Mouse (Mus musculus) embryonic fibroblast, embryonic 13.5 days (primary cell): ENCODE results near the gene Speer1. TPM values are rescaled to one million over a fixed set of nuclear protein-coding genes. Genes with fewer than 3 reads are reported as not detected.
"Not testable (repeated sequence)": the region's sequence is repeated elsewhere in the genome, so short reads cannot be mapped to it uniquely, and the experiment has no call there.

ENCODE experiments used
- H3K27ac ChIP-seq: 2 replicates; pipeline ENCODE4 v1.5.1; 2012; ENCODE audit warnings: low read length, control low read depth, inconsistent platforms; ENCODE audit not compliant: insufficient read depth
- H3K4me1 ChIP-seq: 2 replicates; pipeline ENCODE4 v1.6.1; 2011; ENCODE audit warnings: low read length; ENCODE audit not compliant: control insufficient read depth, insufficient read depth
- H3K4me3 ChIP-seq: 2 replicates; pipeline ENCODE4 v1.5.1; 2011; ENCODE audit warnings: mild to moderate bottlenecking, control low read depth, low read length; ENCODE audit not compliant: insufficient read depth
- polyA plus RNA-seq: library from polyadenylated mRNA; stranded (reverse); fragments of >200 nt; gene quantifications from 2 replicates; pipeline ENCODE4 v1.2.4, GENCODE M21; 2011; ENCODE audit warnings: low read depth; ENCODE audit not compliant: missing spikeins, insufficient read length

Gene Speer1
- not detected in 2 replicates for polyA plus RNA-seq

GRCm38 (mm10) chr5:11341216-11341615 lies at the start of gene Speer1:
Speer1 (plus strand) TSS chr5:11341516.
- H3K4me1 ChIP-seq, H3K27ac ChIP-seq, H3K4me3 ChIP-seq: not testable (repeated sequence)

Other genes with a start within 250 kb of the Speer1 start
- gene Gm8879, start 213.9 kb upstream of the Speer1 start, polyA plus RNA-seq, result not detected in 2 replicates
- gene Gm5861, start 158.4 kb upstream of the Speer1 start, polyA plus RNA-seq, result not detected in 2 replicates
- gene Gm8890, start 85.5 kb upstream of the Speer1 start, polyA plus RNA-seq, result not detected in 2 replicates
- gene Gm8897, start 74.9 kb downstream of the Speer1 start, polyA plus RNA-seq, result not detected in 2 replicates
- not detected in 2 replicates for gene Gm8906, start 161.2 kb downstream of the Speer1 start, polyA plus RNA-seq